Mouse (Mus musculus) forebrain, embryonic 12.5 days (tissue): Measurements from ENCODE around the gene Spcs2. TPM values are rescaled to one million over a fixed set of nuclear protein-coding genes. Genes with fewer than 3 reads are reported as not detected.

Source experiments
- ATAC-seq: fragments of 200-750 bp; cut with Nextera tagmentation; 2 replicates; pipeline ENCODE4 v1.8.0; 2017; ENCODE audit warnings: moderate TSS enrichment; ENCODE audit not compliant: low FRiP score
- H3K27ac ChIP-seq: fragments of 300-500 bp; sonication (generic); 2 replicates; pipeline ENCODE4 v1.5.1; 2016; ENCODE audit warnings: mild to moderate bottlenecking
- H3K27me3 ChIP-seq: fragments of 300-500 bp; sonication (generic); 2 replicates; pipeline ENCODE4 v1.6.1; 2016; ENCODE audit warnings: mild to moderate bottlenecking
- H3K36me3 ChIP-seq: fragments of 300-500 bp; sonication (generic); replicated peaks from 2 replicates; pipeline ENCODE4 v1.6.1; 2016; ENCODE audit warnings: mild to moderate bottlenecking
- H3K4me1 ChIP-seq: fragments of 300-500 bp; sonication (generic); 2 replicates; pipeline ENCODE4 v1.6.1; 2016
- H3K4me2 ChIP-seq: fragments of 300-500 bp; sonication (generic); 2 replicates; pipeline ENCODE4 v1.6.1; 2016; ENCODE audit warnings: mild to moderate bottlenecking, moderate library complexity
- H3K4me3 ChIP-seq: fragments of 300-500 bp; sonication (generic); replicated peaks from 2 replicates; pipeline ENCODE4 v1.5.1; 2016; ENCODE audit warnings: mild to moderate bottlenecking
- H3K9ac ChIP-seq: fragments of 300-500 bp; sonication (generic); 2 replicates; pipeline ENCODE4 v1.6.1; 2016; ENCODE audit warnings: mild to moderate bottlenecking
- H3K9me3 ChIP-seq: fragments of 300-500 bp; sonication (generic); 2 replicates; pipeline ENCODE4 v1.6.1; 2016
- WGBS: fragments of 180-500 bp; shearing (Covaris S2); methylation state at CpG from one replicate; pipeline ENCODE4 v1.1.7; 2016; 5-methylcytosine and 5-hydroxymethylcytosine counted together
- polyA plus RNA-seq: library from polyadenylated mRNA; unstranded; fragments of >200 nt; fragmentation: Nextera tagmentation; extraction: Ambion mirVana; gene quantifications from 2 replicates; pipeline ENCODE4 v1.2.1, GENCODE M21; 2016

Spcs2 gene
- polyA plus RNA-seq, 1 experiment from 2014 or later: 340 TPM

GRCm38 (mm10) chr7:99788563-99788962, 74.7 kb downstream of the Spcs2 start:
- peaks cover 10% of the 10 kb centered on the region for H3K4me1 ChIP-seq
- no peaks in the 10 kb centered on the region for H3K27me3 ChIP-seq
- no peak overlapping the region for H3K27ac ChIP-seq
- no peak overlapping the region for H3K4me2 ChIP-seq
- no peaks in the 10 kb centered on the region for H3K36me3 ChIP-seq
- no peak overlapping the region for H3K4me3 ChIP-seq
- H3K9ac ChIP-seq: no peak overlapping the region
- 75% methylated on average over 5 of the region's 5 CpGs for WGBS
- ATAC-seq: no peak
- H3K9me3 ChIP-seq: no peaks in the 10 kb centered on the region

- Histone ChIP-seq H3K4me2 (no peak overlapping the region), H3K27me3 (no peaks in the 10 kb centered on the region), H3K9ac (no peak overlapping the region), H3K4me3 (no peak overlapping the region), H3K9me3 (no peaks in the 10 kb centered on the region), H3K27ac (no peak overlapping the region), H3K36me3 (no peaks in the 10 kb centered on the region), H3K4me1 (peaks cover 10% of the 10 kb centered on the region)
- WGBS: 42% methylated on average over 2 of the region's 2 CpGs
- ATAC-seq: no peak
These were observed 75.3 kb downstream of the Spcs2 start for GRCm38 (mm10) chr7:99787935-99788334.

Other genes with a start within 250 kb of the Spcs2 start
- gene Tpbgl, start 236.4 kb downstream of the Spcs2 start, polyA plus RNA-seq: 0.38 and 0.53 TPM in 2 replicates
- 2.2 and 2.4 TPM in 2 replicates for gene Slco2b1, start 152.1 kb downstream of the Spcs2 start, polyA plus RNA-seq
- gene Olfr520, start 133.2 kb downstream of the Spcs2 start, polyA plus RNA-seq: not detected in 2 replicates
- gene Olfr521, start 100.0 kb downstream of the Spcs2 start, polyA plus RNA-seq: not detected in 2 replicates
- gene Neu3, start 35.0 kb downstream of the Spcs2 start, polyA plus RNA-seq: 1.5 and 1.8 TPM in 2 replicates
- 0.37 and 0.67 TPM in 2 replicates for gene Xrra1, start 4.3 kb downstream of the Spcs2 start, polyA plus RNA-seq
- 6.0 and 7.1 TPM in 2 replicates for gene Rnf169, start 117.0 kb upstream of the Spcs2 start, polyA plus RNA-seq
- 0.13 and 0.20 TPM in 2 replicates for gene Chrdl2, start 142.7 kb upstream of the Spcs2 start, polyA plus RNA-seq